Mouse (Mus musculus) CD4-positive helper T cell, adult 2 months (primary cell): ENCODE data around the gene Snd1.
A peak's percentile ranks its signal among the peaks of the same experiment; 100 is the strongest.
"Not testable (repeated sequence)": the region's sequence is repeated elsewhere in the genome, so short reads cannot be mapped to it uniquely, and the experiment has no call there.

Experiments used
- DNase-seq: peaks from one replicate; pipeline ENCODE4 v3.0.0-alpha.2; 2012; ENCODE audit warnings: low read depth, missing footprints, low spot score

Snd1 gene

DNA sequence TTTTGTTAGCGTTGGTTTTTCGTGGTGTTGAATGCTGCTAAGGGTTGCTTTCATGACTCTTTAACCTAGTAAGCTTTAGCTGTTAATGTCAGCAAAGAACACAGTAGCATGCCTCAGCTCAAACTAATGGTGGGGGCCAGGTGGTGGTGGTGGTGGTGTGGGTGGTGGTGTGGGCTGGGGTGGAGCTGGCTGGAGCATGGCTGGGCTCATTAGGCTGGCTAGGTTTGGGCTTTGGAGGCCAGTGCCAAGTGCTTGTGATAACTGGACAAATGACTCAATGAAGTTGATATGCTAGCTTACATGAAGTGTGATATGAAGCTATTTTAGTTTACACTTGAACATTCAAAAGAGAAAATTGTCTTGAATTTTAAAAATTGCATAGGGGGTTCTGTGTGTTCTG lies 11.1 kb downstream of the Snd1 start:
- no peak for DNase-seq

DNA sequence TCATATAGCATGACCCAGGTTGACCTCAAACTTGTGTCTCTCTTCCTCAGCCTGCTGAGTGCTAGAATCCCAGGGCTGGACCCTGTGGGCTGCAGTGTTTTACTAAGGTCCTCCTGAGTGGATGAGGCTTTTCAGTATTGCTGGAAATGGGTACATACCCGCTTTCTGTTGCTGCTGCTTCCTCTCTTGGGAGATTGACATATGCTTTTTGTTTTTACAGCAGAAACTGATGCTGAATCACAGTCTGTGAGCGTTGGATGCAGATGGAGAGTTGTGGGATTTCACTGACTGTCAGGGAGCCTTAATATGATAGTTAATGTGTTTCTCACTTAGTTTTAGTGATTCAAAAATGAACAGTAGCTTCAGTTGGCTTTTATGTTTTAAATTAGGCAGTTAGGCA lies 11.5 kb downstream of the Snd1 start:
- DNase-seq, result peak; percentile 13

DNA sequence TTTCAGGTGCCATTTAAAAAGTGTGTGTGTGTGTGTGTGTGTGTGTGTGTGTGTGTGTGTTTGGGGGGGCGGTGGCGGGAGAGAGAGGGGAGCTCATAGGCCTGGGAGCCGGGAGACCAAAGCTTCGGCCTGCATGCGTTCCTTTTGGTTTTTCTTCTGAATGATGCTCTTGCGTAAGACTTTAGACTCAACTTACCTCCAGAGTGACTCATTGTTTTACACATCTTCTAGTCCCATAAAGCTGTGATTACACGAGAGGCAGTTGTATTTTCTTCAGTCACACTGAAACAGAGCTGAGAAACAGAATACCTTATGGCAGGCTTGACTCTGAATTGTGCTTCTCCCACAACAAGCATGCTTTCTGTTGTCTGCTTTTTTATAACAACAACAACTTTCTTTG lies 12.0 kb downstream of the Snd1 start:
- peak; percentile 52 for DNase-seq

DNA sequence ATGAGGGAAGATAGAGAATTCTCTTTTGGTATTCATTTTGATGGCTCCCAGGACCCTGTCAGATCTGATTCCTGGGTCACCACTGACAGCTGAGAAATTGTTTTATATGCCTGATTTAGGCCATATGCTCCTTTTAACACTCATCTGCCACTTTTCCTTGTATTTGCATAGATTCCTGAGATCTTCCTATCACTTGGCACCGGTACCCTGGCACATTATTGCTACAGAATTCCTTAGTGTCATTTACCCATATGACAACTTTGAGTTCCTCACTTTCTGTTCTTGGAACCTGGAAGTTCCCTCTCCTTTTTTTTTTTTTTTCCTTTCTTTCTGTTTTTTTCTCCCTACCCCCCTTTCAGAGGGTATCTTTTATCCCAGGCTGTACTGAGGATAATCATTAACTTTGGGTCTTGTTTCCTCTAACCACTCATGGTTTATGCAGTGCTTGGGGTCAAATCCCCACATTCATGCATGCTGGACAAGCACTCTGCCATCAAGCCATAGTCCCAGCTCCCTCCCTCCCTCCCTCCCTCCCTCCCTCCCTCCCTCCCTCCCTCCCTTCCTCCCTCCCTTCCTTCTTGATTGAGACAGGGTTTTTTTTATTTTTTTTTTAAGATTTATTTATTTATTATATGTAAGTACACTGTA lies 13.4 kb downstream of the Snd1 start:
- DNase-seq, result no peak

DNA sequence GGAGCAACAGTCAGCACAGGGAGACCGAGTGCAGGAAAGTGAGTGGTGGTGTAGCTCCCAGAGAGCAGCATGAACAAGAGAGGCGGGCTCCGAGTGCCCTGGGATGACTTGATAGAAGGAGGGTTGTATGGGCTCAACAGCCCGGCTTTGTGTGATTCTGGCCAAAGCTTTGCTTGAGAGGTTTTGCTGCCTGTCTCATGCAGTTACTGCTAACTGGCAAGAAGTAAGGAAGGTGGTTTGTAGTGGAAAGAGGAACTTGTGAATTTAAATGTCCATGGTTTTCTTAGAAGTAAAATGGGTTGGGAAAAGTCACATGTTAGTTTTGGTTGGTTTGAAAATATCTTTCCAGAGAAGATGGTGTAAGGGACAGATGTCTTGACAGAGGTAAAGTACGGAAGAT lies 15.7 kb downstream of the Snd1 start:
- DNase-seq, result no peak

DNA sequence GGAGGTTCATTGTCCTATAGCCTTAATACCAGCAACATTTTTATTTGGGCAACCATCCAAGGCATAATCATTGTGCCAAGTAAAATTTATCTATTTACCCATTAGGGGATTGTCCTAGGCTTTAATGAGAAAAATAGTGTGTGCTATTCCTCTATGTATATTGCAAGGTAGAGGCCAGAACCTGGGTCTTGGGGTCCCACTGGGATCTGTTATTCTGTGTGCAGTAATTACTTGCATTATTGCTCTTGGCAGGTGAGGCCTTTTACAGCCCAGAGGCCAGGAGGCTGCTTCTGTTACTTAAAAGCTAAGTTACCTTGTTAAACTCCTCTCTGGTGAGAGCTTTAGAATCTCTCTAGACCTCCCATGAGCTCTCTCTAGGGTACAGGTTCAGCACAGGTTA lies 16.3 kb downstream of the Snd1 start:
- DNase-seq, result no peak

DNA sequence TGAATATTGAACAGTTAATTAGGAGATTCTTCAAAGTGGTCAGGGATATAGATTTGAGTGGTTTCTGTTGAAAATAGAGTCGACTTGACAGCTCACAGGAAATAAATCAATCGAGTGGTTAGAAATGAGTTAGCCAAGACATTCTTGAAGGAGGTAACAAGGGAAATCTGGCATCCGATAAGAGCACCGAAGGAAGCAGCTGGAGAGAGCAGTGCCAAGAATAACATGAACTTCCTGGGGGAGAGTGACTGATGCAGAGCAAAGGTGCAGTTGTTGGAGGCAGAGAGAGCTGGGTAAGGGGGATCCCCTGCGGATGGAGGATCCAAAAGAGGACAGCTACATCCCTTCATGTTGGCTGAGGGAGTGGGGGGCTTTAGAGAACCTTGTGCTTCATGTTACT lies 22.9 kb downstream of the Snd1 start:
- no peak for DNase-seq

DNA sequence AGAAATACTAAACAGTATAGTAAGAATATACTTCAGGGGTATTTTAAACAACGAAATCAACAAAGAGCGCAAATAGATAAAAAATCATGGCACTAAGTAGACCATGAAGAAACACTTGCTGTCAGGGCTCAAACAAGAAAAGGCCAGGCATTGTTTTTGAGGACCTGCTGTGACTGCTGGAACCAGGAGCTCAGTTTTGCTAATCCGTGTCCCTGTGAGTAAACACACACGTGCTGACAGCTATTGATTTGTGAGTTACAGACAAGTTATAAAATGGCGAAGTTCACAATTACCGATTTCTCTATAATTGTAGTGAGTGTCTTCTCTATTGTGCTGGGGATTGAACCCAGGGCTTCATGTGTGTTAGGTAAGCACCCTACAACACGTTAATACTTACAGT lies 27.6 kb downstream of the Snd1 start:
- DNase-seq, result no peak

DNA sequence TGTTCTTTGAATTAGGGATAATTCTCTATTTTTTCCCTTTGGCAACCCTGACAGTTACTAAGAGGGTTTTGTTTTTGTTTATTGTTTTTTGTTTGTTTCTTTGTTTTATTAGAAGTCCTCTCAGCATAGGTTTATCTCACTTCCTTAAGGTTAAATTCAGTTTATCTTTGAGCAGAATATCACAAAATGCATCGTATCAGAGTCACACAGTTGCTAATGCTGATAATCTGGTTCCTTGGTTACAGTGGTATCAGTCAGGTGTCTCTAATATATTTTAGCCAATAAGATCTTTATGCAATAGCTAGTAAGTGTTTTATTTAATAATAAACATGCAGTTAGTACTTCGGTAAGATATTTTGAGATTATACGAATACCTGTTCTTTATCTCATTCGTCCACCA lies 28.2 kb downstream of the Snd1 start:
- DNase-seq, result no peak

DNA sequence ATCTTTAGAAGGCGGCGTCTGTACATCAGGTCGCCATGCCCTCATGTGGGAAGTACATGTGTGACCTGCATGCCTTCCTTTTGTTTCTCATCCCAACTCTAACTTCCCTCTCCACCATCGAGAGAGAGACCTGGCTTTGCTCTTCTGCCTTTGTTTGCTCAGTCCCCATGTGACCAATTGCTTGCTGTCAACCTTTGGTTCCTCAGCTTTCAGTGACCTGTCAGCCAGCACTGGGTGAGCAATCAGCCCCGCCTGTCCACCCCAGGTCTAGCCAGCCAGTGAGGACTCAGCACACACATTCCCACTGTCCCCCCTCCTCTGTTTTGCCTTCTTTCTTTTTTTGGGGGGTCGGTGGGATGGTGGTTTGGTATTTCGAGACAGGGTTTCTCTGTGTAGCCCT lies 29.7 kb downstream of the Snd1 start:
- DNase-seq, result no peak

DNA sequence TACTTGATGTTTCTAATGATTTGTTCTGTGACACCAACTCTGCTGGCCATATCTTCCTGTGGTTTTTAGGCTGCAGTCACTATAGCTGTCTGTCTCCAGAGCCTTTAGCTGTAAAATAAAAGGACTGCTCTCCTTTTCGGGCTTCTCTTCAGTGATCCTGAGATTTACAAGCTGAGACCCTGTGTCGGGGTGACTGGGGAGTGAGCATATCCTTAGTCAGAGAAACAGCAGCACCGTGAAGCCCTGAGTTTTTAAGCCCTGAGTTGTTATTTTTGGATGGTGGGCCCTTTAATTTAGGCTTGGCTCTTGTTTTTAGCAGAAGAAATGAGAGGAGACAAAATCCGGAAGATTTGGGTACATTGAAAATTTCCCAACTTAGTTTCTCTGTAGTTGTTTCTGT lies 32.8 kb downstream of the Snd1 start:
- DNase-seq, result no peak

DNA sequence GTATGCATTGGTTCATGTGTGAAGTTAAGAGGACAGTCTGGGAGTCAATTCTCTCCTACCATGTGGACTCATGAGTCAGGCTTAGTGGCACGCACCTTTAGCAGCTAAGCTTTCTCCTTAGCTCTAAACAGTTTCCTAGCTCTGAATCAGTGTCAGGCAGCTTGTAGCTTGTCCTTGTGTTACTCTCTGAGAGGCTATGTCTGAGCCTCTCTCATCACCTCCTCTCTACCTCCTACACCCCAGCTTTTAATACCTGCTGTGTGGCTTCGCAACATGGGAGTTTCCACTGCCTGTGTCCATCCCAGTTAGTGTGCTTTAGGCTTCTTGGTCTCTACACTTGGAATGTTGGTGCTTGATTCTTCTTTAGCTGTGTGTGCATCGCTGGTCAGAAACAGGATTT lies 39.3 kb downstream of the Snd1 start:
- DNase-seq, result no peak

DNA sequence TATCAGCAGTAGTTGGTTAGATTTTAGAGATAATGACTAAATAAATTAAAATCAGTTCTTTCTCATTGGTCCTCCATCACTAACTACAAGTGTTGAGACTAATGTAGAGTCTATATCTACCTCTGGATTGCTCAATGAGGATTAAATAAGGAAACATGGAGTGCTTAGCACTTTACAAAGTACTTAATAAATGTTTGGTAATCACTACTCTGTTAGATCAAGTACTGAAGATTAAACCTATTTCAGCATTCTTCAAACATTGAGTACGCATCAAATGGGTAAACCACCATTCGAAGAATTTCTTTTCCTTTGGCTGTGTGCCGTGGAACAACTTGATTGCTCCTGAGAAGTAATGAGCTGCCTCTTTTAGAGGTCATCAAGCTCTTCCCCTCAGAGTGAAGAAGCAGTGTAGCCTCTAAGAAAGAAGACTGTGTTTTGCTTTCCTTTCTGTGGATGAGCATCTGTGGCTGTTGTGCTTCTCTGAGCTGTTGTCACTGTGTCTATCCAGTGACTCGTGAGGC lies 40.0 kb downstream of the Snd1 start:
- no peak for DNase-seq

DNA sequence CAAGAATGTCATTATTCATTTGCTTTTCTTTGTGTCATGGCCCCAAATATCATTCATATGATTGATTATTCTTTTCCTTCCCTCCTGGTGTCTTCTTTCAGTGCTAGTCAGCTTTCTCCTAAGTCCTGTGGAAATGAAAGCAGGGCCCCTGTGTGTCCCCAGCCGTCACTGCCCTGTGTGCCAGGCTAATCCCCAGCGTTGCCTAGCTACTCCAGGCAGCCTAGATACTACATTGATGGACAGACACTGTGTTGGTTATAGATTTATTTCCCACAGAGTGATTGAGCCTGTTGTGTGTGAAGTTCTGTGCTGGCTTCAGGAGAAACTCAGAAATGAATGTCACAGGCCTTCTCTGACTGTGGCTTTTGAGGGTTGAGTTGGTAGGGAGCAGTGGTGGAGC lies 41.7 kb downstream of the Snd1 start:
- DNase-seq, result no peak

DNA sequence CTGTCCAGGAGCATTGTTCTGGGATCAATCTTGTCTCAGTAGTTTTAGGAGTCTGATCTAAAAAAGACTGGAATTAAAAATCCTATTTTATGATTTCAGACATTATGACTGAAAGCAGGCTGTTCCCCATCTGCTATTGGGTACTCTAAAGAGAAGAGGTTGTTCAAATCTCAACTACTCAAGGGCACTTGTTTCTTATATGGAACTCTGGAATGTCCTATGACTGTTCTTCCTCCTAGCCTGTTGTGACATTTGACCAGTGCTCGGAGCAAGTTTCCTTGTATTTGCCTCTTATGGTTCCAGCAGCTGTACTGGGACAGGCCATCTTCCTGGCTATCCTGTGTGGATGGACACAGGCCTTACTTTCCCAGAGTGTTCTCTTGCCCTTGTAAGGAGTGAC lies 42.1 kb downstream of the Snd1 start:
- DNase-seq, result no peak

DNA sequence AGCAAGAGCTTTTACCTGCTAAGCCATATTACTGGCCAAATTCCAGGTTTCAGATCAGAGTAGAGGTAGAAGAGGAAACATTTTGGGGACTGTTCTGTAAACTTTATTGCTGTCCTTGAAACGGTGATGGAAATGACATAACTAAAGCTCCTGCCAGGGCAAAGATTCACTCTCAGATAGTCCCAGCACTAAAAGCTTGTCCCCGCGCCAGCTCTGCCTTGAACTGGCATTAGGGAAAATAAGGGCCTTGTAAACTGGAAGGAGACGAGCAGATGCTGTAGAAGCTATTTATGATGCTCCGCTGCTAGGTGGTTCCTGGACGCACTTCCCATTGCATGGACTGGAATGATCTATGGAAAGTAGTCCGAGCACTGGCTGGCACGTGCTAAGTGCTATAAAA lies 44.5 kb downstream of the Snd1 start:
- DNase-seq, result no peak

DNA sequence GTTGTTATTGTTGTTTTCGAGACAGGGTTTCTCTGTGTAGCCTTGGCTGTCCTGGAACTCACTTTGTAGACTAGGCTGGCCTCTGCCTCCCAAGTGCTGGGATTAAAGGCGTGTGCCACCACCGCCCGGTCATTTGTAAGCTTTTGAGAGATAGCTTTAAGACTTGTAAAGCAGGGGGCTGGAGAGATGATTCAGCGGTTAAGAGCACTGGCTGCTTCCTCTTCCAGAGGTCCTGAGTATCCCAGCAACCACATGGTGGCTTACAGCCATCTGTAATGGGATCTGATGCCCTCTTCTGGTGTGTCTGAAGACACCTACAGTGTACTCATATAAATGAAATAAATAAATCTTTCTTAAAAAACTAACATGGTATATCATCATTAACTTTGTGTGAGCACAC lies 45.8 kb downstream of the Snd1 start:
- DNase-seq, result not testable (repeated sequence)

DNA sequence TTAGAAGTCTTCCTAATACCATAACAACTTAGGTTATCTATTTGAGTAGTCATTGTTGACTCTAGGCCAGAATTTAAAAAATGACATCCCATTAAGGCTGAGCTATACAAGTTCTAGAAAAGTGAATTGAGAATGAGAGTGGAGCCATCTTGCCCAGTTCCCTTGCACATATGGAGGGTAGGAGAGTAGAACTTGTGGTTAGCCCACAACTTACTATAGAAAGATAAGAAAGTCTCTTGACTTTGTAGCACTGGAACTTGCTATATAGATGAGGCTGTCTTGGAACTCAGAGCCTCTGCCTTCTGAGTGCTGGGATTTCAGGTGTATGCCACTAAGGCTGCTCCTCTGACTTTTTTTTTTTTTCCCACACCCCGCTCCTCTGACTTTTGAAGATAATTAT lies 46.5 kb downstream of the Snd1 start:
- no peak for DNase-seq

DNA sequence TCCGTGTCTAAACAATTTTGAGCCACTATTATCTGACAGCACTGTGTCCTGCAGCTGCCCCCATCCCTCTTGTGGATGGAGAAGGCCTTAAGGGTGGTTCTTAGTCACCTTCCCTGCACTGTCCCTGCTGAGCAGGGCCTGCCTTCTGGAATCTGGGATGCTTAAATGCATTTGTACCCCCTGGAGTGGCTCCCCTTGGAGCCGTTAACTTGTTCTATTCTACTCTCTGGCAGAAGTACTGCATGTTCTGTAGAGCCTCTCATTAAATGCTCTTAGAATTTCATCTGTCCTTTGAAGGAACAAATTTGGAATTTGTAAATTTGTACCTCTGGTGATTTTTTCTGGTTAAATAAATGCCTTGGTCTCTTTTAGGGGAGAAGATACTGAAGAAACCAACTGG lies 50.6 kb downstream of the Snd1 start:
- no peak for DNase-seq

DNA sequence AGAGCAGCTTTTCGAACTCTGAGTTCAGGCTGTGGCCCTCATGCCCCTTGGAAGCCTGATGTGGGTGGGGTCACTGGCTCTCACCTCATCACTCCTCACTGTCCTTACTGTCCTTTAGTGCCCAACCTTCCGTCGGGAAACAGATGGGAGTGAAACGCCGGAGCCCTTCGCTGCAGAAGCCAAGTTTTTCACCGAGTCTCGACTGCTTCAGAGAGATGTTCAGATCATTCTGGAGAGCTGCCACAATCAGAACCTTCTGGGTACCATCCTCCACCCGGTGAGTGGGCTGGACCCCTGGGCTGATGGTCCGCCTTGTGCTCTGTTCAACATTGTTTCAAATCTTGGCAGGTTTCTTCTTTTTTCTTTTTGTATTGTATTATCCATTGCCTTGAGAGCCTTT lies 52.5 kb downstream of the Snd1 start:
- DNase-seq, result no peak

DNA sequence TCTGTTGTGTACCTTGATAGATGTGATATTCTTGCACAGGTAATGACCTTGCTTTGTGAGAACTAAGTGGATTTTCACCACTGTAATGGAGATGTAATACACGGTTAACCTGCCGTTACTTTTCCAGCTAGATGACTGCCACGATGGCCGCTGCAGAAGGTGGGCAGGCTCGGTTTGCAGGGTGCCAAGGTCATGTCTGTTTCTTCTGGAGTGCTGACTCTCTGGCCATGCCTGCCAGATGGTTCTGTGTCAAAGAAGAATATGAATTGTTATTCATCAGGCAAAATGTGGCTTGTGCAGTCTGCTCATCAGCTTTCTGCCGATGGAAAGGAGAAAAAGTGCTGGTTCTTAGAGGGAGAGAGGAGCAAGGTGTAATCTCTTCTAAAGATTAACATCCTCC lies 53.3 kb downstream of the Snd1 start:
- no peak for DNase-seq

DNA sequence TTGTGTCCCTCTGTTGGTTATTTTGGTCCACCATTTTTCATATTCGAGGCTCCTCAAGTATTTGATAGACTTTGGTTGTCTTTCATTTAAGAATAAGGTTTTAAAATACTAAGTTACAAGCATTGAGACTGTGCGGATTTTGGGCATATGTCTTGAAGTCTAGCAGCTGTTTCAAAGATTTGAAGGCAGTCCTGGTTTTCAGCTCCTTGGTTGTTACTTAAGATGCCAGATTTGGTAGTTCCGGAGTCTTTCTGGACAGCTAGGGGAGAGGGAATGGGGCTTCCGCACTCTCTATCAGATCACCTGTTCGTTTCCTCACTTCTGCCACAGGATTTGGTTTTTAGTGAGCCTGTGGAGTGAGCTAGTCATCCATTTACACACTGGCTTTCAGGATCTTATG lies 61.5 kb downstream of the Snd1 start:
- DNase-seq, result no peak

DNA sequence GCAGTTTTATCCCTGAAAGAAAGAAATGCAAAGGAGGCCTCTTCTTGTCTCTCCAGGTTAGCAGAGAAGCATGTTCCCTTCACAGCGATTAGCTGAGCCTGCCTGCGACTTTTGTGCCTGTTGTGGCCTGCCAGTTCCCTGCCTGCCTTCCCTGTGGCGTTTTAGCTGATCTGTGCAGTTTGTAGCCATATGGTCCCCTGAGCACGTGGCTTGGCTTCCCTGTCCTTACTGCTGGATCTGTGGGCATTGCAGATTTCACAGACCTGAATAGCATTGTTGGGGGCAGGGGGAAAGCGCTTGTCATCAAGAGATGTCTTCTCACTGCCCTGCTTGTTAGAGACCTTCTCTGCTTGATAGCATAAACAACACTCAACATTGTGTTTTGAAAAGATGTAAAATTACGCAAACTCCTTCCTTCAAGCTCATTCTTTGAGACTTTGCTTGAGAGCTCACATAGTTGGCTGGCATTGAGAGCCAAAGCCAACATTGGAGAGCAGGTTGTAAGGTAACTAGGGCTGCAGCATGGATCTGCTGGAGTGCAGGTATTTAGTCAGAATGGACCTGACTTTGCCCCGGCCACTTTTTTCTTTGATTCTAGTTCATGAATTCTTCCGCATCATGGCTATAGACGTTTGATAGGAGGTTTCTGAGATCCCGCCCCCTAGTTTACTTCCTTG lies 63.0 kb downstream of the Snd1 start:
- no peak for DNase-seq

DNA sequence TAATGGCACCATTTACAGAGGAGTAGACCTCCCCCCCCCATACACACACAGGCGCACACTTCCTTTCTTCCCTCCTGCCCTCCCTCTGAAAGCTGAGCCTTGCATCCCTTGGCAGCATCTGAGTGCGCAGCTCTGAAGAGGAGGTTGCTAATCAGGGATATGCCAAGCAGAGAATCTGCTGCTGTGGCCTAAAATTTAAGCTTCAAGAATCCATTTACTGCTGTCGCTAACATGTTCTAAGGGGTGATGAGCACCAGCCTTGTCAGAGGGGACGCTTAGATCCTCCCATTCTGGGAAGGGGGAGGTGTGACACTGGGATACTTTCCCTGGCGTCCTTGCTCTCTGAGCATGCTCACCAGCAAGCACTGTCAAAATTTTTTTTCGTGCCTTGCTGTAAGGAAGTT lies 67.4 kb downstream of the Snd1 start:
- DNase-seq, result no peak
